Mouse (Mus musculus) lung, postnatal 0 days (tissue): Measurements from ENCODE around the gene Cux1. TPM values are rescaled to one million over a fixed set of nuclear protein-coding genes. Genes with fewer than 3 reads are reported as not detected.

Experiments
- ATAC-seq: fragments of 200-750 bp; cut with Nextera tagmentation; 2 replicates; pipeline ENCODE4 v1.8.0; 2017; ENCODE audit warnings: moderate library complexity
- DNase-seq: peaks from one replicate; pipeline ENCODE4 v3.0.0-alpha.2; 2016; ENCODE audit warnings: low spot score
- H3K27ac ChIP-seq: fragments of 300-500 bp; sonication (generic); 2 replicates; pipeline ENCODE4 v1.5.1; 2014; ENCODE audit warnings: antibody characterized with exemption, mild to moderate bottlenecking, low read length, mixed read lengths
- H3K27me3 ChIP-seq: fragments of 300-500 bp; sonication (generic); replicated peaks from 2 replicates; pipeline ENCODE4 v1.6.1; 2014; ENCODE audit warnings: low read length, mixed read lengths; ENCODE audit not compliant: insufficient read depth
- H3K36me3 ChIP-seq: fragments of 300-500 bp; sonication (generic); 2 replicates; pipeline ENCODE4 v1.6.1; 2014; ENCODE audit warnings: low read length, mixed read lengths; ENCODE audit not compliant: insufficient read depth
- H3K4me1 ChIP-seq: fragments of 300-500 bp; sonication (generic); 2 replicates; pipeline ENCODE4 v1.6.1; 2014; ENCODE audit warnings: antibody characterized with exemption, low read depth, low read length, mixed read lengths; ENCODE audit not compliant: insufficient read depth
- H3K4me2 ChIP-seq: fragments of 300-500 bp; sonication (generic); replicated peaks from 2 replicates; pipeline ENCODE4 v1.6.1; 2014; ENCODE audit warnings: low read depth, mild to moderate bottlenecking, low read length, moderate library complexity, mixed read lengths
- H3K4me3 ChIP-seq: fragments of 300-500 bp; sonication (generic); 2 replicates; pipeline ENCODE4 v1.5.1; 2014; ENCODE audit warnings: low read depth, low read length
- H3K9ac ChIP-seq: fragments of 300-500 bp; sonication (generic); replicated peaks from 2 replicates; pipeline ENCODE4 v1.6.1; 2014; ENCODE audit warnings: low read depth, mild to moderate bottlenecking
- H3K9me3 ChIP-seq: fragments of 300-500 bp; sonication (generic); 2 replicates; pipeline ENCODE4 v1.6.1; 2016; ENCODE audit warnings: low read length, mixed read lengths
- CTCF ChIP-seq: IDR thresholded peaks from 2 replicates; pipeline ENCODE4 v1.5.1; 2016; ENCODE audit warnings: antibody characterized with exemption, mild to moderate bottlenecking
- EP300 ChIP-seq: IDR thresholded peaks from 2 replicates; pipeline ENCODE4 v1.6.1; 2016; ENCODE audit warnings: antibody characterized with exemption, mild to moderate bottlenecking, control low read depth
- WGBS: fragments of 180-500 bp; shearing (Covaris S2); extraction: QIAGEN DNeasy Blood & Tissue Kit; methylation state at CpG from one replicate; pipeline ENCODE4 v1.1.7; 2014; 5-methylcytosine and 5-hydroxymethylcytosine counted together
- polyA plus RNA-seq: library from polyadenylated mRNA; unstranded; fragments of >200 nt; fragmentation: Nextera tagmentation; extraction: Ambion mirVana; gene quantifications from 2 replicates; pipeline ENCODE4 v1.2.1, GENCODE M21; 2015

Cux1 gene
- polyA plus RNA-seq, 1 experiment from 2014 or later = 68.5 TPM

DNA sequence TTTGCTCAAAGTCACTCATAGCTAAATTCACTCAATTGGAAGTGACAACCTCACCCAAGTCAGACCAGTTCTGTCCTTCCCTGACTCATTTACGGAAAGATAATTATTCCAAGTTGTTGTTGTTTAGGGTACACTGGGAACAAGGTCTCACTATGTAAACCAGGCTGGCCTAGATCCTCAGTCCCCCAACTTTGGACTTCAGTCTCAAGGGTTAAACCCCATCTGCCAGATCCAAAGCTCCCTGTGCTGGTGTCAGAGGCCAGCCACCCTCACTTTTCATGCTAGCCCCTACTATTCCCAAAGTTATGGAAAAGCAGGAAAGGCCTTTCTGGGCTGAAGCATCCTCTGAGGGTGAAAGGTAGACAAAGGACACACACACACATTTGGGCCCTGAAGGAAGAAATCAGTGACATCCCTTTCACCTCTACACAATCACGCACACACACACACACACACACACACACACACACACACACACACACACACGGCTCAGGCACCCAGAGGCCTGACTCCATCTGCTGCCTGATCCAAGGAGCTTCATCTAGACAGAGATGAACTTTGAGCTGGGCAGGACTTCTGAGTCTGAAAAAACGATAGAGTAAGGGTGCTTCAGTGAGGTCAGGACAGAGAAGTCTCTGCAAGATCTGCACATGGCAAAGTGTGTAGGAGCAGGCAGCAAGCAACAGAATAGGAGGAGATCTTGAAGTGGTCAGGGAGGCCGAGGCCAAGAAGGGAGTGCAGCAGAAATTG is 31.1 kb downstream of the Cux1 start:
- Histone ChIP-seq H3K27ac (no peak overlapping the region), H3K4me2 (no peak overlapping the region), H3K36me3 (no peaks in the 10 kb centered on the region), H3K9me3 (no peaks in the 10 kb centered on the region), H3K4me3 (no peak overlapping the region), H3K9ac (no peak overlapping the region), H3K4me1 (peaks cover 19% of the 10 kb centered on the region; the same call in 1 of the 2 replicates), H3K27me3 (no peaks in the 10 kb centered on the region)
- ATAC-seq (no peak), DNase-seq (no peak)
- TF ChIP-seq CTCF (no peak), EP300 (no peak)
- WGBS = 63% methylated on average over 5 of the region's 5 CpGs

DNA sequence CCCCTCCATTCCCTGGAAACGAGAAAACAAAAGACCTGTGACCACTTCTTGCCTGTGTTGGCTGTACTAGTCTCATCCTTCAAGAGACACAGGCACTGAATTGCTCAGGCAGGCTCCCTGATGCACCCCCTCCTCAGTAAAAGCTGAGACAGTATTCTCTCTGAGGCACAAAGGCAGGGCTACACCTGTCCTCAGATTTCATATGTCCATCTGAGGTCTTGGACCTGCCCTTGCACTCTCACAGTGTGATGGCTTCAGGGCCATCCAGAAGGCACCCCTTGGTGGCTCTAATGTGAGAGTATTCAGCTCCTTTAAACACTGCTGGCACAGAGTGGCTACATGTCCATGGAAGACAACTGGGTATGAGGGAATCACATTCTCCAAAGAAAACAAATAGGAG is 32.1 kb downstream of the Cux1 start:
- TF ChIP-seq CTCF = no peak
- TF ChIP-seq EP300 = no peak
- Histone ChIP-seq H3K4me1 (peaks cover 12% of the 10 kb centered on the region; the same call in 1 of the 2 replicates), H3K4me2 (no peak overlapping the region), H3K4me3 (no peak overlapping the region), H3K9ac (no peak overlapping the region), H3K9me3 (no peaks in the 10 kb centered on the region), H3K27me3 (no peaks in the 10 kb centered on the region), H3K36me3 (no peaks in the 10 kb centered on the region), H3K27ac (no peak overlapping the region)
- DNase-seq (no peak), ATAC-seq (no peak)
- WGBS = 50% methylated on average over 1 of the region's 1 CpGs

DNA sequence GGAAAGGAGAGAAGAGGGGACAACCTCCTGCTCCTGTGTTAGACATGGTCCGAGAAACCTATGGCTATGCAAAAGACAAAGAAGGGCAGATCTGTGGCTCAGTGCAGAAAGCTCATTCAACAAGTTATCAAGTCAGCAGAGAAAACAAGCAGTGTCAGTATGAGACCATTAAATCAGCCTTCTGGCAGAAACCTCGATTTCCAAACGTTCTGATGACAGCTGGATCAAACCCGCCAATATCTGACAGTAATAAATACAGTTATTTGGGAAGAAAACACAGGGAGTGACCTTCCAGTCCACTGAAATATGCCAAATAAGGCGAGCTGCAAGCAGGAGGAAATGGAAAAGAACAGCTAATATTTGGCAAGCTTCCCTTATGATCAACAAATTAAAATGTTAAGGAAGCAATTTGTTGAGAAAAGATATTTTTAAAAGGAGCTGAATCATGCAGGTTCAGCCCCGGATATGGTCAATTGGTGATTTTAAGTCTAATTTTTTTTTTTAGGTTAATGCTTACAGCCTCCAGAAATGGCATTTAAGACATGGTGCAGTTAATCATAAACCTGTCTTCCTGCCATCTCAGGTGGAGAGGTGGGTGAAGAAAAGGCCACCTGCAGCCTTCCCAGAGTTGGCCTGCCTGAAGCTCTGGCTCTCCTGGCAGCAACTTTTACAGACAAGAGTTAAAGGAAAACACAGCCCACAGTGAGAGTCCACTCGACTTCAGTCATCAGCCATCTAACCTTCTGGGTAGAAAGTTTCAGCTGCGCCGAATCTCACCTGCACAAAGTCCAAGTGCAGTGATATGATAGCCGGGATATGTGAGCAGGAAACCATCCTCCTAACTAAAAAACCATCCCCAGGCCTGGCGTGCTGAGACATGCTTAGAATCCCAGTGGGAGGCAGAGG is 33.7 kb downstream of the Cux1 start:
- peak overlapping the region; percentile 23; the same call in 1 of the 2 replicates for H3K27ac ChIP-seq
- no peak overlapping the region for H3K9ac ChIP-seq
- no peak overlapping the region for H3K4me3 ChIP-seq
- peak; percentile 59 for DNase-seq
- no peaks in the 10 kb centered on the region for H3K36me3 ChIP-seq
- no peak; the same call in 1 of the 2 replicates for ATAC-seq
- H3K4me2 ChIP-seq = no peak overlapping the region
- 40% methylated on average over 11 of the region's 11 CpGs for WGBS
- no peaks in the 10 kb centered on the region for H3K27me3 ChIP-seq
- peaks cover 9% of the 10 kb centered on the region; the same call in 1 of the 2 replicates for H3K4me1 ChIP-seq
- no peaks in the 10 kb centered on the region for H3K9me3 ChIP-seq
- TF ChIP-seq EP300 = no peak
- no peak for TF ChIP-seq CTCF

DNA sequence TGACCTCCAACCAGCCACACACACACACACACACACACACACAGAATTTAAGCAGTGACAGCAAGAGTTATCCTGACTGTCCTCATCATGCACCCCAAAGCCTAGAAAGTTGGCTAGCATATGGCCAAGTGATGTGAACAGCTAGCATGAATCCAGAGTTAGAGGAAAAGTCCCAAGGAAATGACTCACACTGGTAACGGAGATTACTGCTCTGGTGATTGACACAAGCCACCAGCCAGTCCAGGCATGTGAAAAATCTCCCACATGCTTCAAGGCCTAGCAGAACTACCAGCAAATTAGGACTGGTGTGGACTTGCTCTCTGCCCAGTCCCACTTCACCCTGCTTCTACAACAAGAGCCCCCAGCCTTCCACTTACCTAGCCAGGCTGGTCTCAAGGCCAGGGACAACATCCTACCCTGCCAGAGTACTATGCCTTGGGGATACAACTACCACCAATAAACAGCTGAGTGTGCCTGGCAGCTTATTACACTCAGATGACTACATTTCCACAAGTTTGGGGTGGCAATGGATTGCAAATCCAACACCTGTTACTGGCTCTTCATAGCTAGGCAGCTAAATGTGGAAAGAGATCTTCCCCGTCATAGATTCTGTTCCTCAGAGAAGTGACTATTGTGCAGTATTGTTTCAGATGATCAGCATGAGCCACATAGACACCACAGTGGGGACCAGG is 35.5 kb downstream of the Cux1 start:
- WGBS = 60% methylated on average over 2 of the region's 2 CpGs
- H3K27me3 ChIP-seq = no peaks in the 10 kb centered on the region
- no peaks in the 10 kb centered on the region for H3K9me3 ChIP-seq
- H3K36me3 ChIP-seq = no peaks in the 10 kb centered on the region
- DNase-seq (peak; percentile 23), ATAC-seq (peak; percentile 30)
- H3K27ac ChIP-seq = no peak overlapping the region
- no peak overlapping the region for H3K4me2 ChIP-seq
- TF ChIP-seq EP300 = no peak
- TF ChIP-seq CTCF = no peak
- no peak overlapping the region for H3K9ac ChIP-seq
- H3K4me1 ChIP-seq = peaks cover 9% of the 10 kb centered on the region; the same call in 1 of the 2 replicates
- no peak overlapping the region for H3K4me3 ChIP-seq

DNA sequence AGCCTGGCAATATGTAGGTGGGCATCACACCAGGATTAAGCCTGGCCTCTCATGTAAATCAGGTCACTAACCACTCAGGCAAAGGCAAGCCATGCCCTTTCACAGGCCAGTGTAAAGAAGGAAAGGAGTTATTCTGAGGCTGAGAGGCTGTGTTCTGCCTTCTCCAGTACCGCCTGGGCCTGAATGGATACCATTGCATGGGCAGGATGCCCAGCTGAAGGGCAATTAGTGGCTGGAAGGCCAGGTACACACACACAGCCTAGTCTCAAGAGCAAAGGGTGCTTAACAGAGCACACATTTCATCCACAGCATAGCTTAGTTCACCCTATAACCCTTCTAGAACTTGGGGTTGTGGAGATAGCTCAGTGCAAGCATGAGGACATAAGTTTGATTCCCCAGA is 36.4 kb downstream of the Cux1 start:
- WGBS = 50% methylated on average over 1 of the region's 1 CpGs
- H3K4me2 ChIP-seq = no peak overlapping the region
- H3K27me3 ChIP-seq = no peaks in the 10 kb centered on the region
- H3K4me3 ChIP-seq = no peak overlapping the region
- TF ChIP-seq EP300 = no peak
- TF ChIP-seq CTCF = no peak
- H3K27ac ChIP-seq = peak overlapping the region; percentile 32
- H3K9me3 ChIP-seq = no peaks in the 10 kb centered on the region
- DNase-seq (peak; percentile 61), ATAC-seq (peak; percentile 63)
- H3K4me1 ChIP-seq = peaks cover 9% of the 10 kb centered on the region; the same call in 1 of the 2 replicates
- H3K9ac ChIP-seq = no peak overlapping the region
- H3K36me3 ChIP-seq = no peaks in the 10 kb centered on the region

DNA sequence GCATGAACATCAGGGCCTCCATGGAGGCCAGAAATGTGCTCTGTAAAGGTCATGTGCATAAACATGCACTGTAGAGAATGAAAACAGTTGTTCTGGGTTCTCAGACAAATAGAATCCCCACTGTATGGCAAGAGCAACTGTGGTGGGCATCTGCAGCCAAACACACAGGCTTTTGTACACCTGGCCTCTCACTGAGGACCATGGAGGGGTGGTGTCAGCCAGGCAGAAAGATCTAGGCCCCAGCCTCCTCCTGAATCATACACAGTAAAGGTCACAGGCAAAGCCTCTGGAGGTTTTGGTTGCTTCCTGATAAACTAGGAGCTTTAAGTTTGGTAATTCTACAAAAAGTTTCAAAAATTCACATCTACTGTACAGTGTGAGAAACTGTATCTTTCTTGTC is 38.1 kb downstream of the Cux1 start:
- H3K27ac ChIP-seq = no peak overlapping the region
- no peak for DNase-seq
- H3K36me3 ChIP-seq = no peaks in the 10 kb centered on the region
- H3K9ac ChIP-seq = no peak overlapping the region
- peaks cover 4% of the 10 kb centered on the region; the same call in 1 of the 2 replicates for H3K4me1 ChIP-seq
- H3K9me3 ChIP-seq = no peaks in the 10 kb centered on the region
- no peak for ATAC-seq
- no peak overlapping the region for H3K4me3 ChIP-seq
- no peaks in the 10 kb centered on the region for H3K27me3 ChIP-seq
- TF ChIP-seq EP300 = no peak
- TF ChIP-seq CTCF = no peak
- no peak overlapping the region for H3K4me2 ChIP-seq
